Mouse (Mus musculus): Measurements from ENCODE around the gene Ugt1a7c. TPM values are rescaled to one million over a fixed set of nuclear protein-coding genes. Genes with fewer than 3 reads are reported as not detected.

Gene Ugt1a7c
- polyA plus RNA-seq, 1 experiment from 2014 or later: 0.70 TPM

DNA sequence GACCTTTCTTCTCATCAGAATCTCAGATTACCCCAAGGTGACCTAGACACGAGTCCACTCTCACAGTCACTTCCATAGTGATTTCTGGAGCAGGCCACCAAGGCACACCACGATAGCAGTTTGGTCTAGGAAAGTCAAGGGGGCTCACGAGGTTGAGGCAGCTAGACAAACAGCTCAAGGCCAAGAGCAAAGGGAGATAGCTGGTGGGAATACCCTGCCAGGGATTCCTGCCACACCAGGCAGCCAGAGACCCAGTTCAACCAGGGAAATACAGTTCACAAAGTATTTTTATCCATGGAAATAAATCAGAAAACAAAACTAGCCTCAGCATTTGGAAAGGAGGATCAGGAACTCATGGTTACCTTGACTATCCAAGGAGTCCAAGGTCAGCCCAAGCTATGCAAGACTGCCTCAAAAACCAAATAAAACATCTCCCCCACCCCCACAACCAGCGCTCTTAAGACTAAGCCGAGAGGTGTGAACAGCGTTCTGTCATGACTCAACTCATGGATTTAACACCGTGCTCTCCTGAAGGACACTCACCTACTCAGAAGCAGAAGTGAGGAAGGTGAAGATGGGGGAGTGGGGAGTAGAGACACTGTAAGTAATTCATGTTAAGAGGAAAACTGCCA is 169.5 kb downstream of the Ugt1a7c start:
- Histone ChIP-seq H3K4me2 (no peak overlapping the region), H3K9ac (no peak overlapping the region), H3K4me3 (replicated peaks) (no peak overlapping the region), H3K27ac (no peak overlapping the region), H3K4me1 (no peaks in the 10 kb centered on the region), H3K9me3 (peaks cover 20% of the 10 kb centered on the region; the same call in 1 of the 2 replicates), H3K36me3 (replicated peaks) (peaks cover 100% of the 10 kb centered on the region), H3K27me3 (no peaks in the 10 kb centered on the region)
- ATAC-seq (ENCODE audit: low FRiP score): no peak
- WGBS: 89% methylated on average over 7 of the region's 7 CpGs

DNA sequence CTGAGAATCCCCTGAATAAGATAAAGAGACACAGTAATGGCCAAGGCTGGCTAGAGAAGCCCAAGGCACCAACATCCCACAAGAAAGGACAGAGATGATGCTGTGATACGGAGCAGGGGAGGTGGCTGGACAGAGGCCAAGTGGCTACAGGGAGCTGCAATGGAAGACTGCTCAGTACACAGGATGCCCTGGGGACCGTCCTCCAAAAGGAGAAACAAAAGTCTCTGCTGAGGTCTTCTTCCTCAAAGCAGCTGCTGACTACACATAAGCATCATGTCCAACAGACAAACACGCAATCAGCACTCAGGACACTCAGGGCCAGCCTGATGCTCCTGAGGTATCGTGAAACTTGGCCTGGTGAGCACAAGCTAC is 170.0 kb downstream of the Ugt1a7c start:
- no peaks in the 10 kb centered on the region for H3K27me3 ChIP-seq
- peaks cover 100% of the 10 kb centered on the region for H3K36me3 ChIP-seq (replicated peaks)
- H3K9ac ChIP-seq: no peak overlapping the region
- peaks cover 15% of the 10 kb centered on the region; the same call in 1 of the 2 replicates for H3K9me3 ChIP-seq
- no peak overlapping the region for H3K4me2 ChIP-seq
- WGBS: 77% methylated on average over 4 of the region's 4 CpGs
- no peak for ATAC-seq (ENCODE audit: low FRiP score)
- H3K4me1 ChIP-seq: no peaks in the 10 kb centered on the region
- H3K27ac ChIP-seq: no peak overlapping the region
- H3K4me3 ChIP-seq (replicated peaks): no peak overlapping the region

DNA sequence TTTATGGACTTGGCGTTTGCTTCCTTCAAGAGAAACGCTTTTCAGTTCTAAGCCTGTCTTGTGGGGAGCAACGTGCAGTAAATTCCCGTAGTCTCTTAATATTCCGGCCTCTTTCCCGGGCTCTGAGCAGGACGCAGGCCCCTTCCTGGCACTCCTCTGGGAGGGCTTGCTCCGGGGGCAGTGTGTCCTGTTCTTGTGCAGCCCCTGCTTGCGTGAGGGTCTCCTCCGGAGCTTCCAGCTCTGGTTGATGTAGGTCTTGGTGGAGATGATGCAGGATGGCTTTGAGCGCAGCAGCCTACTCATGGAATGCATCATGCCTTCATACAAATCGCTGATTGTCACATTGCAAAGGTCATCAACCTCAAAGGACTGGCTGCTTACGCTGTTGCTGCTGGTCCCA is 171.3 kb downstream of the Ugt1a7c start:
- no peak for ATAC-seq (ENCODE audit: low FRiP score)
- Histone ChIP-seq H3K9ac (no peak overlapping the region), H3K27ac (no peak overlapping the region), H3K4me3 (replicated peaks) (no peak overlapping the region), H3K4me1 (no peaks in the 10 kb centered on the region), H3K9me3 (0 out of 2 replicates have a peak, but pooled peaks cover 10% of the 10 kb centered on the region), H3K4me2 (no peak overlapping the region), H3K27me3 (no peaks in the 10 kb centered on the region), H3K36me3 (replicated peaks) (peaks cover 91% of the 10 kb centered on the region)
- WGBS: 89% methylated on average over 13 of the region's 13 CpGs

DNA sequence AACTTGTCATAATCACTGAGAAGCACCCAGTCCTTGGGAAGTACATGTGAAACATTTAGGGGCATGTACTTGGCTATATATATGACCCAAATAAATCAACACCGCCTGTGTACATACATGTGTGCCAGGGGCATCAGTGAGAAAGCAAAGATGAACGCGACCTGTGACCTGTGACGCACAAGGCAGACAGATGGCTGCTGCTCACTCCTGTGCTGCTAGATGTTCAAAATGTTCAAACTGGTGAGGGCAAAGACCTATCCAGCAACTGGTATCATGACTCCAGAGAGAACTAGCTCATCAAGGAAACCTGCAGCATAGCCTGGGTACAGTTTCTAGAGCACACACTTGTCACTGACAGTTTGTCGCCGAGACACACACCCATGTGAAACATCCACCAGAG is 172.6 kb downstream of the Ugt1a7c start:
- WGBS: 94% methylated on average over 6 of the region's 6 CpGs
- peak; percentile 18; the same call in 1 of the 2 replicates for ATAC-seq (ENCODE audit: low FRiP score)
- Histone ChIP-seq H3K9me3 (0 out of 2 replicates have a peak, but pooled peaks cover 5% of the 10 kb centered on the region), H3K4me1 (no peaks in the 10 kb centered on the region), H3K4me3 (replicated peaks) (no peak overlapping the region), H3K4me2 (no peak overlapping the region), H3K27me3 (no peaks in the 10 kb centered on the region), H3K9ac (no peak overlapping the region), H3K27ac (no peak overlapping the region), H3K36me3 (replicated peaks) (peaks cover 91% of the 10 kb centered on the region)

DNA sequence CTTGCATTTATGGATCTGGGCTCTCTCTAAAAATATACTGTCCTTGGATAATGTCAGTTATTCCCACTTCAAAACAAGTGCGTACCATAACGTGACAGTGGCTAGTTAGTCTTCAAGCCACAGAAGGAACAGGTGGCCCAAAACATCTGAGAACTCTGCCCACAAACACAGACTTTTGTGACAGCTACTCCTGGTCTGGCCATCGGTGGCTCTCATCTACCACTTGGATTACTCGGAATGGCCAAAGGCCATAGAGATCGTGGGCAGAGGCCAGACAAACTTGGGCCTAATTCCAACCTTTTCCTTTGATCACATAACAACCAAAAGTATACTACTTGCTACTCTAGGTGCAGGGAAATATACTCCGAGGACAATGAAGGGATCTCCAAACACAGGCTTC is 173.2 kb downstream of the Ugt1a7c start:
- Histone ChIP-seq H3K9me3 (0 out of 2 replicates have a peak, but pooled peaks cover 5% of the 10 kb centered on the region), H3K4me3 (replicated peaks) (no peak overlapping the region), H3K36me3 (replicated peaks) (peaks cover 90% of the 10 kb centered on the region), H3K4me2 (no peak overlapping the region), H3K4me1 (no peaks in the 10 kb centered on the region), H3K27ac (no peak overlapping the region), H3K9ac (no peak overlapping the region), H3K27me3 (no peaks in the 10 kb centered on the region)
- ATAC-seq (ENCODE audit: low FRiP score): no peak
- 85% methylated on average over 6 of the region's 6 CpGs for WGBS

Other genes starting within 250 kb of the Ugt1a7c start
- gene Dgkd, start 241.8 kb upstream of the Ugt1a7c start, polyA plus RNA-seq (2016; fragmentation: Nextera tagmentation; extraction: Ambion mirVana): 43.2 and 45.8 TPM in 2 replicates
- gene Usp40, start 86.5 kb upstream of the Ugt1a7c start, polyA plus RNA-seq (2016; fragmentation: Nextera tagmentation; extraction: Ambion mirVana): 39.8 and 40.1 TPM in 2 replicates
- not detected in 2 replicates for gene Ugt1a10, start 39.7 kb upstream of the Ugt1a7c start, polyA plus RNA-seq (2016; fragmentation: Nextera tagmentation; extraction: Ambion mirVana)
- gene Ugt1a9, start 24.3 kb upstream of the Ugt1a7c start, polyA plus RNA-seq (2016; fragmentation: Nextera tagmentation; extraction: Ambion mirVana): not detected in 2 replicates
- gene Ugt1a8, start 7.2 kb upstream of the Ugt1a7c start, polyA plus RNA-seq (2016; fragmentation: Nextera tagmentation; extraction: Ambion mirVana): not detected in 2 replicates
- 0.19 TPM in 1 of 2 replicates, not detected in the other for gene Ugt1a6b, start 8.2 kb downstream of the Ugt1a7c start, polyA plus RNA-seq (2016; fragmentation: Nextera tagmentation; extraction: Ambion mirVana)
- 0.44 and 0.93 TPM in 2 replicates for gene Ugt1a6a, start 39.7 kb downstream of the Ugt1a7c start, polyA plus RNA-seq (2016; fragmentation: Nextera tagmentation; extraction: Ambion mirVana)
- gene Ugt1a5, start 71.0 kb downstream of the Ugt1a7c start, polyA plus RNA-seq (2016; fragmentation: Nextera tagmentation; extraction: Ambion mirVana): not detected in 2 replicates
- gene Ugt1a2, start 105.5 kb downstream of the Ugt1a7c start, polyA plus RNA-seq (2016; fragmentation: Nextera tagmentation; extraction: Ambion mirVana): not detected in 2 replicates
- 12.6 and 14.4 TPM in 2 replicates for gene Dnajb3, start 110.7 kb downstream of the Ugt1a7c start, polyA plus RNA-seq (2016; fragmentation: Nextera tagmentation; extraction: Ambion mirVana)
- gene Ugt1a1, start 116.9 kb downstream of the Ugt1a7c start, polyA plus RNA-seq (2016; fragmentation: Nextera tagmentation; extraction: Ambion mirVana): not detected in 2 replicates
- 1.4 and 1.7 TPM in 2 replicates for gene Mroh2a, start 131.9 kb downstream of the Ugt1a7c start, polyA plus RNA-seq (2016; fragmentation: Nextera tagmentation; extraction: Ambion mirVana)
- 209 and 210 TPM in 2 replicates for gene Hjurp, start 182.6 kb downstream of the Ugt1a7c start, polyA plus RNA-seq (2016; fragmentation: Nextera tagmentation; extraction: Ambion mirVana)
- gene Trpm8, start 182.6 kb downstream of the Ugt1a7c start, polyA plus RNA-seq (2016; fragmentation: Nextera tagmentation; extraction: Ambion mirVana): not detected in 2 replicates

Measured in forebrain, embryonic 12.5 days (tissue).